11 mouse cellular contexts compared by ENCODE assay signal in genomic region chr14:74788766-74789165, GRCm38 (mm10). TPM values are rescaled to one million over a fixed set of nuclear protein-coding genes. Genes with fewer than 3 reads are reported as not detected.
DNase-seq lines count a peak whose midpoint lies in the region; ATAC-seq and TF ChIP-seq lines count a peak whose summit lies in the region.
"Had no signal": no experiment of that assay in that cellular context is flagged by ENCODE, and none has a peak within 500 bp of the region (broad histone marks: within the 10 kb centered on the region; RNA-seq: fewer than 3 reads in every experiment).

No protein-coding gene starts in this region.

- peaks cover 6% of the 10 kb centered on the region for H3K4me1 ChIP-seq in liver, postnatal 0 days (ENCODE audit: insufficient read depth)
- H3K4me1 ChIP-seq in liver, embryonic 12.5 days, result peaks cover 12% of the 10 kb centered on the region
- 0 out of 2 replicates have a peak, but pooled peaks cover 3% of the 10 kb centered on the region for H3K4me1 ChIP-seq in hindbrain, embryonic 11.5 days (replicated peaks; ENCODE audit: control insufficient read depth, insufficient read depth, low read length)

- TF ChIP-seq CTCF in liver, postnatal 0 days (IDR thresholded peaks at IDR 0.05; ENCODE audit: low read depth), result peak; percentile 50

- no peak overlapping the region for H3K9ac ChIP-seq in liver, postnatal 0 days (replicated peaks)
- H3K9ac ChIP-seq in liver, embryonic 12.5 days, result no peak overlapping the region
- no peak overlapping the region for H3K9ac ChIP-seq in hindbrain, embryonic 11.5 days (ENCODE audit: low read depth, low read length)

- peak; percentile 14 to 49 for DNase-seq in heart, adult 18-20 months
- DNase-seq in heart, postnatal 25 days (ENCODE audit: low spot score), result no peak
- no peak for DNase-seq in liver, postnatal 0 days
- peak; percentile 26 for DNase-seq in adipocyte (ENCODE audit: low spot score)
- peak; percentile 43 for DNase-seq in lung, postnatal 10 days
- DNase-seq in hindbrain, embryonic 11.5 days (ENCODE audit: low spot score), result no peak
- DNase-seq: layer of hippocampus, postnatal 36 days; thymus, adult 2 months had no signal

- no peak overlapping the region for H3K27ac ChIP-seq in liver, postnatal 0 days (ENCODE audit: low read depth)
- H3K27ac ChIP-seq in liver, embryonic 12.5 days, result no peak overlapping the region
- H3K27ac ChIP-seq in hindbrain, embryonic 11.5 days (ENCODE audit: low read depth, low read length), result no peak overlapping the region
- H3K27ac ChIP-seq: hindbrain, embryonic 10.5 days had no signal

- ATAC-seq in liver, postnatal 0 days, result no peak
- ATAC-seq in liver, embryonic 12.5 days, result no peak
- ATAC-seq in granulocyte monocyte progenitor cell, adult 5-6 weeks (replicated peaks; ENCODE audit: poor library complexity, severe bottlenecking), result no peak
- no peak for ATAC-seq in hindbrain, embryonic 11.5 days (ENCODE audit: low FRiP score)

- H3K27me3 ChIP-seq in liver, postnatal 0 days (ENCODE audit: insufficient read depth, low read length), result no peaks in the 10 kb centered on the region
- no peaks in the 10 kb centered on the region for H3K27me3 ChIP-seq in liver, embryonic 12.5 days (replicated peaks)
- no peaks in the 10 kb centered on the region for H3K27me3 ChIP-seq in hindbrain, embryonic 11.5 days (ENCODE audit: control insufficient read depth, insufficient read depth, low read length)

- H3K4me3 ChIP-seq in liver, postnatal 0 days (ENCODE audit: low read depth, low read length), result no peak overlapping the region
- H3K4me3 ChIP-seq in liver, embryonic 12.5 days, result no peak overlapping the region
- no peak overlapping the region for H3K4me3 ChIP-seq in hindbrain, embryonic 11.5 days (ENCODE audit: low read depth, low read length)
- H3K4me3 ChIP-seq: hindbrain, embryonic 10.5 days had no signal

- no peak for TF ChIP-seq EP300 in liver, postnatal 0 days (IDR thresholded peaks at IDR 0.05; ENCODE audit: low read depth)

- 75% methylated on average over 8 of the region's 8 CpGs for WGBS in liver, postnatal 0 days (ENCODE audit: insufficient replicate concordance)
- 70% methylated on average over 8 of the region's 8 CpGs for WGBS in liver, embryonic 12.5 days (ENCODE audit: insufficient replicate concordance)
- 88% methylated on average over 8 of the region's 8 CpGs for WGBS in hindbrain, embryonic 11.5 days

- H3K9me3 ChIP-seq in liver, postnatal 0 days (ENCODE audit: low read length), result no peaks in the 10 kb centered on the region
- no peaks in the 10 kb centered on the region for H3K9me3 ChIP-seq in liver, embryonic 12.5 days (replicated peaks)
- no peaks in the 10 kb centered on the region for H3K9me3 ChIP-seq in hindbrain, embryonic 11.5 days (ENCODE audit: control insufficient read depth, low read length)
- H3K9me3 ChIP-seq: hindbrain, embryonic 10.5 days had no signal

- intact Hi-C loops in heart, postnatal 25 days (cut with DNase I), result no loop called here

- peaks cover 36% of the 10 kb centered on the region for H3K36me3 ChIP-seq in liver, postnatal 0 days (replicated peaks; ENCODE audit: insufficient read depth, low read length)
- H3K36me3 ChIP-seq in liver, embryonic 12.5 days, result peaks cover 27% of the 10 kb centered on the region
- H3K36me3 ChIP-seq in hindbrain, embryonic 11.5 days (ENCODE audit: control insufficient read depth, insufficient read depth, low read length), result no peaks in the 10 kb centered on the region; the same call in 1 of the 2 replicates

- H3K4me2 ChIP-seq in liver, postnatal 0 days (ENCODE audit: low read depth, low read length), result no peak overlapping the region
- no peak overlapping the region for H3K4me2 ChIP-seq in liver, embryonic 12.5 days
- no peak overlapping the region for H3K4me2 ChIP-seq in hindbrain, embryonic 11.5 days (replicated peaks; ENCODE audit: low read depth, low read length)

RNA-seq across cellular contexts. Expression of gene Esd, which starts 56.7 kb away (rescaled TPM):
- total RNA-seq in heart, adult 18-20 months (2021), result 100 to 1,000 TPM; 124 to 130 TPM
- total RNA-seq in heart, postnatal 25 days (2021), result 100 to 1,000 TPM; 122 to 131 TPM
- polyA plus RNA-seq in liver, postnatal 0 days (2015; fragmentation: Nextera tagmentation; extraction: Ambion mirVana), result 270 and 275 TPM in 2 replicates
- 297 and 303 TPM in 2 replicates for polyA plus RNA-seq in liver, embryonic 12.5 days (2016; fragmentation: Nextera tagmentation; extraction: Ambion mirVana)
- total RNA-seq in granulocyte monocyte progenitor cell, adult 5-6 weeks (2014; fragmentation: Nextera tagmentation), result 154 and 158 TPM in 2 replicates
- total RNA-seq in granulocyte monocyte progenitor cell, adult 5-6 weeks (2017), result 231 and 250 TPM in 2 replicates
- 365 and 370 TPM in 2 replicates for polyA plus RNA-seq in hindbrain, embryonic 11.5 days (2014; fragmentation: Nextera tagmentation; extraction: Ambion mirVana)

Comparison
In these comparisons a context has a peak if more than half of its experiments do, and no peak if none do; other contexts are left out.
1. DNase-seq: peak in heart, adult 18-20 months (2 of 2), adipocyte (single experiment) and lung, postnatal 10 days (single experiment); none in heart, postnatal 25 days (single experiment), liver, postnatal 0 days (single experiment) and hindbrain, embryonic 11.5 days (single experiment).